Mouse (Mus musculus) limb, embryonic 14.5 days (tissue): ENCODE measurements around the gene Triobp. TPM values are rescaled to one million over a fixed set of nuclear protein-coding genes. Genes with fewer than 3 reads are reported as not detected.

ENCODE experiments used
- ATAC-seq: fragments of 200-750 bp; cut with Nextera tagmentation; 2 replicates; pipeline ENCODE4 v1.8.0; 2017; ENCODE audit warnings: low read depth, moderate number of reproducible peaks, moderate TSS enrichment; ENCODE audit not compliant: low FRiP score
- DNase-seq: peaks from one replicate; pipeline ENCODE4 v3.0.0-alpha.2; 2015; ENCODE audit warnings: low spot score
- H3K27ac ChIP-seq: fragments of 300-500 bp; sonication (generic); replicated peaks from 2 replicates; pipeline ENCODE4 v1.5.1; 2014; ENCODE audit warnings: low read depth, mild to moderate bottlenecking, low read length, moderate library complexity, mixed read lengths
- H3K27me3 ChIP-seq: fragments of 300-500 bp; sonication (generic); 2 replicates; pipeline ENCODE4 v1.6.1; 2014; ENCODE audit warnings: low read length, mixed read lengths; ENCODE audit not compliant: control insufficient read depth, insufficient read depth
- H3K36me3 ChIP-seq: fragments of 300-500 bp; sonication (generic); 2 replicates; pipeline ENCODE4 v1.6.1; 2014; ENCODE audit warnings: mild to moderate bottlenecking, low read length, moderate library complexity, mixed read lengths; ENCODE audit not compliant: control insufficient read depth, insufficient read depth
- H3K4me1 ChIP-seq: fragments of 300-500 bp; sonication (generic); 2 replicates; pipeline ENCODE4 v1.6.1; 2014; ENCODE audit warnings: antibody characterized with exemption, low read length, mixed read lengths; ENCODE audit not compliant: control insufficient read depth, insufficient read depth
- H3K4me2 ChIP-seq: fragments of 300-500 bp; sonication (generic); replicated peaks from 2 replicates; pipeline ENCODE4 v1.6.1; 2014; ENCODE audit warnings: low read depth, mild to moderate bottlenecking, low read length, moderate library complexity; ENCODE audit not compliant: severe bottlenecking
- H3K4me3 ChIP-seq: fragments of 300-500 bp; sonication (generic); replicated peaks from 2 replicates; pipeline ENCODE4 v1.5.1; 2014; ENCODE audit warnings: low read length
- H3K9ac ChIP-seq: fragments of 300-500 bp; sonication (generic); 2 replicates; pipeline ENCODE4 v1.6.1; 2014; ENCODE audit warnings: mild to moderate bottlenecking, low read depth, low read length, moderate library complexity; ENCODE audit not compliant: severe bottlenecking
- H3K9me3 ChIP-seq: fragments of 300-500 bp; sonication (generic); 2 replicates; pipeline ENCODE4 v1.6.1; 2016; ENCODE audit warnings: low read length; ENCODE audit not compliant: control insufficient read depth
- POLR2A ChIP-seq: fragments of 200-500 bp; IDR thresholded peaks from 2 replicates; pipeline ENCODE4 v1.8.0; 2012; ENCODE audit warnings: inconsistent platforms, mild to moderate bottlenecking, moderate library complexity, borderline replicate concordance; ENCODE audit not compliant: insufficient read depth, insufficient read length; ENCODE audit errors: extremely low read depth
- whole genome bisulfite sequencing: fragments of 180-500 bp; shearing (Covaris S2); extraction: QIAGEN DNeasy Blood & Tissue Kit; methylation state at CpG from one replicate; pipeline ENCODE4 v1.1.7; 2014; 5-methylcytosine and 5-hydroxymethylcytosine counted together
- polyA plus RNA-seq, 2 experiments: library from polyadenylated mRNA; depleted of rRNA in 1 of 2; stranded (reverse) in 1 of 2; unstranded in 1 of 2; fragments of >200 nt; fragmentation: Nextera tagmentation in 1 of 2; extraction: Ambion mirVana in 1 of 2; gene quantifications; 2 replicates each; pipeline versions ENCODE4 v1.2.1 to v1.2.3; 2012 to 2014

Gene Triobp
- polyA plus RNA-seq, 2 experiments, result 44.7 to 64.4 TPM

DNA sequence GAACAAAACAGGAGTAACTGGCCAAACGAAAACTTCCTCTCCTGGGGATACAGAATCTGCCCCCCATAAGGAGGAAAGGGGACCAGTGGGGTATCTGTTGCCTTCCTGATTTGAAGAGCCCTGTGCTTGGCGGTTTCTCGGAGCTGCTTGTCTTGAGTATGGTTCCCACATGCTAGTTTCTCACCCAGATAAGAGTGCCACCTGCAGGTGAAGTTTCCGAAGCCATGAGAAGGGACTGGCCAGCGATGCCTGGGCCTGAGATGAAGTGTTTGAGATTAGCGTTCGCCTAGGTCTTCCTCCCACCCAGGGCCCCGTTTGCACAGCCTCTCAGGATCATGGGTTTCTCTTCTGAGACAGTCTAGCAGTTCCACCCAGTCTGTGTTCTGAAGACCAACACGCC lies 35.5 kb upstream of the Triobp start:
- H3K27ac ChIP-seq, result no peak overlapping the region
- no peak for TF ChIP-seq POLR2A
- H3K9ac ChIP-seq, result no peak overlapping the region
- DNase-seq (no peak), ATAC-seq (no peak)
- H3K4me1 ChIP-seq, result peaks cover 21% of the 10 kb centered on the region
- H3K4me3 ChIP-seq, result no peak overlapping the region
- H3K36me3 ChIP-seq, result peaks cover 49% of the 10 kb centered on the region
- WGBS, result 40% methylated on average over 9 of the region's 9 CpGs
- no peaks in the 10 kb centered on the region for H3K9me3 ChIP-seq
- H3K4me2 ChIP-seq, result no peak overlapping the region
- H3K27me3 ChIP-seq, result no peaks in the 10 kb centered on the region

DNA sequence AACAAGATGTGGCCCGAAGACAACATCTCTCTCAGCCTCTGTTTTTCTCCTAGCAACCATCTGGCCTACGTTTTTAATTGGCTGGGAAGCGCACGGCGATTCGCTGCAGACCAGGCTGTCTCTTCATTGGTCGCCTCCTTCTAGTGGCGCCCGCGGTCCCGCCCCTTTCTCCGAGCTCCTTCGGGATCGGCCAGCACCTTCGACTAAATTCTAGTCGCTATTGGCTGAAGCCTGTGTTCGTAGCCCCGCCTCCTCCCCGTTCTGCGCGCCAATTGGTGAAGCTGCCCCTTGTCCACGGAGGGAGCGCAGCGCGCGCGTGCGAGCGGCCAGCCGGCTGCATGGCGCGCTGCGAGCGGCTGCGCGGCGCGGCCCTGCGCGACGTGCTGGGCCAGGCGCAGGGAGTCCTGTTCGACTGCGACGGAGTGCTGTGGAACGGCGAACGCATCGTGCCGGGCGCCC lies 33.9 kb upstream of the Triobp start, which contains the start of gene Pdxp:
Pdxp (plus strand) TSS at position 288 of the 459 bp plus-strand sequence.
- H3K4me2 ChIP-seq, result peak within 1 kb of the TSS; percentile 94
- H3K4me3 ChIP-seq, result peak within 1 kb of the TSS; percentile 69
- H3K27ac ChIP-seq, result peak within 1 kb of the TSS; percentile 86
- TF ChIP-seq POLR2A, result peak; percentile 74; the same call in 1 of the 2 replicates
- H3K27me3 ChIP-seq, result no peaks in the 10 kb centered on the region
- DNase-seq (peak; percentile 99), ATAC-seq (peak; percentile 94)
- H3K4me1 ChIP-seq, result peaks cover 21% of the 10 kb centered on the region
- H3K9ac ChIP-seq, result peak within 1 kb of the TSS; percentile 71
- H3K9me3 ChIP-seq, result no peaks in the 10 kb centered on the region
- H3K36me3 ChIP-seq, result peaks cover 44% of the 10 kb centered on the region
- WGBS, result under 1% methylated on average over 43 of the region's 51 CpGs

DNA sequence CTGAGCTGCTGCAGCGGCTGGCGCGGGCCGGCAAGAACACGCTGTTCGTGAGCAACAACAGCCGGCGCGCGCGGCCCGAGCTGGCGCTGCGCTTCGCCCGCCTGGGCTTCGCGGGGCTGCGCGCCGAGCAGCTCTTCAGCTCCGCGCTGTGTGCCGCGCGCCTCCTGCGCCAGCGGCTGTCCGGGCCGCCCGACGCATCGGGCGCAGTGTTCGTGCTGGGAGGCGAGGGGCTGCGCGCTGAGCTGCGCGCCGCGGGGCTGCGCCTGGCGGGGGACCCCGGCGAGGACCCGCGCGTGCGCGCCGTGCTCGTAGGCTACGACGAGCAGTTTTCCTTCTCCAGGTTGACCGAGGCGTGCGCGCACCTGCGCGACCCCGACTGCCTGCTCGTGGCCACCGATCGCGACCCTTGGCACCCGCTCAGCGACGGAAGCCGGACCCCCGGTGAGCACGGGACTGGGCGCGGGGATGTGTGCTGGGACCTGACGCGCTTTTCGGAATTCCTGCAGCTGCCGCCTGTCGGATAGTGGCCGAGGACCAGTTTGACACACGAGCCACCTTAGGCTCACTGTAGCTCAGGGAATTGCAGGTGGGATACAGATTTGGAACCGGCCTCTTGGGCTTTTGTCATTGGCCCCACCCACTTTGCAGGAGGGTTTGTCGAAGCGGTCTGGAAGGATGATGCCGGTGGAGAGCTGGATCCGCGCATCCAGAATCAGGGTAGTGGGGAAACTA lies 33.3 kb upstream of the Triobp start:
- no peak for DNase-seq
- TF ChIP-seq POLR2A, result no peak
- Histone ChIP-seq H3K9ac (peak overlapping the region; percentile 71), H3K4me1 (peaks cover 21% of the 10 kb centered on the region), H3K36me3 (peaks cover 41% of the 10 kb centered on the region), H3K27me3 (no peaks in the 10 kb centered on the region), H3K4me3 (peak overlapping the region; percentile 69), H3K27ac (peak overlapping the region; percentile 86), H3K9me3 (no peaks in the 10 kb centered on the region), H3K4me2 (peak overlapping the region; percentile 94)
- ATAC-seq, result peak; percentile 45
- 3% methylated on average over 56 of the region's 87 CpGs for WGBS

GRCm38 (mm10) chr15:78914823-78915659 lies 32.5 kb upstream of the Triobp start:
- Histone ChIP-seq H3K27ac (no peak overlapping the region), H3K4me3 (peak overlapping the region; percentile 69), H3K9me3 (no peaks in the 10 kb centered on the region), H3K4me2 (peak overlapping the region; percentile 94), H3K9ac (peak overlapping the region; percentile 71), H3K27me3 (no peaks in the 10 kb centered on the region), H3K36me3 (peaks cover 36% of the 10 kb centered on the region), H3K4me1 (peaks cover 21% of the 10 kb centered on the region)
- ATAC-seq (no peak), DNase-seq (no peak)
- 46% methylated on average over 8 of the region's 8 CpGs for WGBS
- no peak for TF ChIP-seq POLR2A

DNA sequence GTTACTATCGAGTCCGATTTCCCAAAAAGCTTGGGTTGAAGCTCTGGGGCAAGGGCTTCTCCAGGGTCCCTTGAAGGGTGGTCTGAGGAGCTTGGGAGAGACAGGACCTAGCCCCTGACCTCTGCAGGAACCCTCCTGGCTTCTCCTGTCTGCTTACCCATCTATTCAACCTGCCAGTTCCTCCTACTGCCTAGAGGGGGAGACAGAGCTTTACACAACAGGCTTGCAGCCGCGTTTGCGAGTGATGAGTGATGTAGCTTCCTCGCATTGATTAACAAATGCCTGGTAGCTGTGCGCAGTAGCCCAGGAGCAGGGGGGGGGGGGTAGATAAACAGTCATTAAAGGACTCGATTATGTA lies 31.9 kb upstream of the Triobp start:
- no peaks in the 10 kb centered on the region for H3K9me3 ChIP-seq
- H3K4me2 ChIP-seq, result peak overlapping the region; percentile 94
- no peaks in the 10 kb centered on the region for H3K27me3 ChIP-seq
- ATAC-seq, result no peak
- 7% methylated on average over 8 of the region's 8 CpGs for WGBS
- peak overlapping the region; percentile 69 for H3K4me3 ChIP-seq
- no peak overlapping the region for H3K27ac ChIP-seq
- H3K4me1 ChIP-seq, result peaks cover 21% of the 10 kb centered on the region
- DNase-seq, result peak; percentile 83
- TF ChIP-seq POLR2A, result no peak
- H3K36me3 ChIP-seq, result peaks cover 30% of the 10 kb centered on the region
- 0 out of 2 replicates have a peak overlapping the region, but pooled peaks have one; percentile 71 for H3K9ac ChIP-seq
